In genomic region chr4:41347839-41348238, GRCm38 (mm10) we compare ENCODE assay signal across 8 mouse cellular contexts. TPM values are rescaled to one million over a fixed set of nuclear protein-coding genes. Genes with fewer than 3 reads are reported as not detected.
A peak's percentile ranks its signal among the peaks of the same experiment; 100 is the strongest.
DNase-seq lines count a peak whose midpoint lies in the region; ATAC-seq and TF ChIP-seq lines count a peak whose summit lies in the region.

No protein-coding gene starts in this region.

- H3K27me3 ChIP-seq in kidney, adult 2 months (replicated peaks; ENCODE audit: control insufficient read depth, insufficient read depth, low read length) = no peaks in the 10 kb centered on the region
- no peaks in the 10 kb centered on the region for H3K27me3 ChIP-seq in hindbrain, postnatal 0 days (ENCODE audit: insufficient read depth, low read length)

- peak overlapping the region; percentile 77 for H3K4me2 ChIP-seq in hindbrain, postnatal 0 days (ENCODE audit: low read depth, low read length)

- WGBS in kidney, adult 2 months = 24% methylated on average over 5 of the region's 5 CpGs
- WGBS in hindbrain, postnatal 0 days = 55% methylated on average over 4 of the region's 5 CpGs

- H3K4me3 ChIP-seq in kidney, adult 2 months (ENCODE audit: insufficient read depth, low read depth, low read length) = peak overlapping the region; percentile 8; the same call in 1 of the 2 replicates
- H3K4me3 ChIP-seq in hindbrain, postnatal 0 days (ENCODE audit: low read length) = no peak overlapping the region

- H3K9ac ChIP-seq in hindbrain, postnatal 0 days (replicated peaks; ENCODE audit: low read length) = 0 out of 2 replicates have a peak overlapping the region, but pooled peaks have one; percentile 17

- TF ChIP-seq POLR2A in kidney, adult 2 months (IDR thresholded peaks at IDR 0.05; ENCODE audit: low read depth, low read length) = no peak

- no peaks in the 10 kb centered on the region for H3K36me3 ChIP-seq in kidney, adult 2 months (ENCODE audit: control insufficient read depth, insufficient read depth, low read length)
- no peaks in the 10 kb centered on the region for H3K36me3 ChIP-seq in hindbrain, postnatal 0 days (ENCODE audit: insufficient read depth, low read length)

- no peaks in the 10 kb centered on the region for H3K9me3 ChIP-seq in hindbrain, postnatal 0 days (ENCODE audit: low read length)

- TF ChIP-seq CTCF in kidney, adult 2 months (conservative IDR thresholded peaks at IDR 0.05; ENCODE audit: insufficient read depth, insufficient read length, low read depth, low read length) = no peak
- TF ChIP-seq CTCF in hindbrain, postnatal 0 days (IDR thresholded peaks at IDR 0.05; ENCODE audit: low read depth) = no peak

- H3K4me1 ChIP-seq in kidney, adult 2 months (ENCODE audit: control insufficient read depth, insufficient read depth, low read length) = peaks cover 9% of the 10 kb centered on the region
- peaks cover 8% of the 10 kb centered on the region for H3K4me1 ChIP-seq in hindbrain, postnatal 0 days (ENCODE audit: insufficient read depth, low read length)

- peak overlapping the region; percentile 75 for H3K27ac ChIP-seq in kidney, adult 2 months (ENCODE audit: insufficient read depth, low read depth, low read length)
- H3K27ac ChIP-seq in hindbrain, postnatal 0 days = no peak overlapping the region

- ATAC-seq in common myeloid progenitor, adult 5-6 weeks (replicated peaks; ENCODE audit: low read depth, poor library complexity, severe bottlenecking) = peak; percentile 15; the same call in 1 of the 2 replicates
- no peak for ATAC-seq in hindbrain, postnatal 0 days
- ATAC-seq in monocyte, adult 5-6 weeks (replicated peaks; ENCODE audit: insufficient number of reproducible peaks, low FRiP score, low TSS enrichment, poor library complexity, severe bottlenecking) = 0 out of 2 replicates have a peak, but pooled peaks have one; percentile 47

- DNase-seq in kidney, adult 2 months = no peak
- DNase-seq in kidney, adult 9 months = no peak
- no peak for DNase-seq in hindbrain, postnatal 0 days (ENCODE audit: low spot score)
- no peak for DNase-seq in thymus, postnatal 25 days
- DNase-seq in embryo, embryonic 10 days (ENCODE audit: low spot score) = no peak
- no peak for DNase-seq in gastrocnemius, postnatal 4 days (ENCODE audit: low spot score in 2 of 2)

RNA-seq across cellular contexts. Expression of gene Ubap1, which starts 1.0 kb away (rescaled TPM):
- polyA plus RNA-seq in kidney, adult 2 months (2012; rRNA removed) = 38.8 and 40.4 TPM in 2 replicates
- total RNA-seq in common myeloid progenitor, adult 5-6 weeks (2017) = 28.9 and 44.8 TPM in 2 replicates
- total RNA-seq in hindbrain, postnatal 0 days (2014; rRNA removed) = 31.1 TPM in 2 replicates
- 54.8 and 57.6 TPM in 2 replicates for polyA plus RNA-seq in hindbrain, postnatal 0 days (2015; fragmentation: Nextera tagmentation; extraction: Ambion mirVana)
- total RNA-seq in monocyte, adult 5-6 weeks (2017) = 70.9 to 80.1 TPM (median 79.6 TPM) in 3 replicates
- total RNA-seq in gastrocnemius, postnatal 4 days (2021) = 10 to 100 TPM; 41.2 to 46.0 TPM

RNA-seq across cellular contexts. Expression of gene Dcaf12, which starts 33.1 kb away (rescaled TPM):
- 26.3 and 30.9 TPM in 2 replicates for polyA plus RNA-seq in kidney, adult 2 months (2012; rRNA removed)
- 30.6 and 37.8 TPM in 2 replicates for total RNA-seq in common myeloid progenitor, adult 5-6 weeks (2017)
- 64.0 and 64.3 TPM in 2 replicates for total RNA-seq in hindbrain, postnatal 0 days (2014; rRNA removed)
- 51.0 and 53.0 TPM in 2 replicates for polyA plus RNA-seq in hindbrain, postnatal 0 days (2015; fragmentation: Nextera tagmentation; extraction: Ambion mirVana)
- 44.1 to 49.8 TPM (median 44.7 TPM) in 3 replicates for total RNA-seq in monocyte, adult 5-6 weeks (2017)
- total RNA-seq in gastrocnemius, postnatal 4 days (2021) = 10 to 100 TPM; 36.1 to 38.0 TPM
